Mouse (Mus musculus) gastrocnemius, adult 2 months (tissue): ENCODE measurements at regions not wholly inside any gene's neighbourhood (a gene's known extent, or its start where the extent isn't known, plus 50 kb on each side); places are given as distances from the start of the nearest gene placed in this dataset.
A peak's percentile ranks its signal among the peaks of the same experiment; 100 is the strongest.

Source experiments
- DNase-seq: peaks from one replicate; pipeline ENCODE4 v3.0.0; 2022
- H3K27ac ChIP-seq: fragments of 200-600 bp; 2 replicates; pipeline ENCODE4 v1.8.1; 2022; ENCODE audit warnings: mild to moderate bottlenecking
- H3K4me3 ChIP-seq: fragments of 200-600 bp; 2 replicates; pipeline ENCODE4 v1.8.1; 2022; ENCODE audit warnings: mild to moderate bottlenecking, moderate library complexity
- CTCF ChIP-seq: fragments of 200-600 bp; IDR thresholded peaks from 2 replicates; pipeline ENCODE4 v1.8.1; 2022; ENCODE audit warnings: antibody characterized with exemption, mild to moderate bottlenecking, moderate library complexity
- intact Hi-C: fragments of 180-260 bp; cut with DNase I; formaldehyde crosslinking; loops from one replicate; pipeline ENCODE4 v1.15.1; 2025

- peak; percentile 39 for DNase-seq
- intact Hi-C loops = no loop called here
- peak overlapping the region; percentile 56 for H3K27ac ChIP-seq
- no peak for TF ChIP-seq CTCF
- no peak overlapping the region for H3K4me3 ChIP-seq
Measured at GRCm38 (mm10) chr13:101980171-101980835, 212.3 kb upstream of the Pik3r1 start.

DNA sequence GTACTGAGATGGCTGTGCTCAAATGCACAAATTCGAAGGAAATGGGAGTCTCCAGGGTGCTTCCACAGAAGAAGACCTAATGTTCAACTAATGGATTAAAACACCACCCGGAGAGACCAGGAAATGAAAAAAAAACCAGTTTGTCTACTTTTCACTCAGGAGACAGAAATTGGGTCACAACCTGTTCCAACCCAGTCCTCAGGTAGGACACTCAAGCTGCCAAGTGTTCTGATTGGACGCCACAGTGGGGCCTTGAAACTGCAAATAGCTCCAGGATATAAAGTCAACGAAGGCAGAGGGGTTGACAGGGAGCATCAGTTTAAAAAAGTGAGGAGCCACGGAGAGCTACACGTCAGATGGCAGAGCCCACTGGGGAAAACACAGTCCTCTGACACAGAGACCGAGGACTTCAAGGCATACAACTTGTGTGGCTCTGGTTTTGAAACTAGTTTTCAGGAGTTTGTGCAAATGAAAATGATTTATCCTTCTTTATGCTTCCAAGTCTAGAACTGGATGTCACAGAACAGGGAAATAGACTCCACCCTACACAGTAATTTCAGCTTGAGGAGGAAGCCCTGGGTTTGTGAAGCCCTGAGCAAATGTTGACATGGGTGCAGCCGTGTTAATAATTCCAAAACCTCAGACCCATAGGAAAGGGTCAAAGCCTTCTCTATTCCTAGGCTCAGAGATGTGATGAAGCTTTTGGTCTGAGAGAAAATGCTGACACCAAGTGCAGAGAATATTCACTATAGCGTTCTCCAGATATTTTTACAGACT, 220.8 kb upstream of the Pik3r1 start:
- H3K4me3 ChIP-seq = no peak overlapping the region
- H3K27ac ChIP-seq = no peak overlapping the region
- intact Hi-C loops = no loop called here
- no peak for DNase-seq
- TF ChIP-seq CTCF = no peak

GRCm38 (mm10) chr13:101991729-101992128, 223.7 kb upstream of the Pik3r1 start:
- intact Hi-C loops = loop anchor here (10.0 kb wide), 4 partner anchors 257 to 653 kb away; no protein-coding TSS in a partner anchor
- Histone ChIP-seq H3K4me3 (no peak overlapping the region), H3K27ac (no peak overlapping the region)
- DNase-seq = peak; percentile 30
- TF ChIP-seq CTCF = no peak

DNA sequence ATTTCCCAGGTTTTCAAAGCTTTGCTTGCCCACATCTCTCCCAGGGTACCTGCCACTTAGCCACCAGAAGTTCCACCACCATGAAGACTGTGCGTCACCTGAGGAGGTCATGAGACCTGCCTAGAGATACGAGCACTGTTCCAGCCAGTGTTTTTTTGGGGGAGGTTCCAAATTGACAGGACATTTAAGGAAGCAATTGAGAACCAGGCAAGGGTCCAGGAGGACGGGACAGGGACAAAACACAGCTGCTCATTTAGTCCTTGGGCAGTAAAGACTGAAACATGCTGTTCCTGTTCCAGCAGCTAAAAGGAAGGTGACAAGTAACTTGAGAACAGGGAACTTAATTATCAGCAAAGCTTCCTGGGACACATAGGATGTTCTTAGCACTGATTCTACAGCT, 226.8 kb upstream of the Pik3r1 start:
- peak; percentile 59 for DNase-seq
- intact Hi-C loops = loop anchor here (5.0 to 10.0 kb wide), 5 partner anchors 260 to 650 kb away; no protein-coding TSS in a partner anchor
- H3K4me3 ChIP-seq = no peak overlapping the region
- H3K27ac ChIP-seq = peak overlapping the region; percentile 25
- no peak for TF ChIP-seq CTCF

DNA sequence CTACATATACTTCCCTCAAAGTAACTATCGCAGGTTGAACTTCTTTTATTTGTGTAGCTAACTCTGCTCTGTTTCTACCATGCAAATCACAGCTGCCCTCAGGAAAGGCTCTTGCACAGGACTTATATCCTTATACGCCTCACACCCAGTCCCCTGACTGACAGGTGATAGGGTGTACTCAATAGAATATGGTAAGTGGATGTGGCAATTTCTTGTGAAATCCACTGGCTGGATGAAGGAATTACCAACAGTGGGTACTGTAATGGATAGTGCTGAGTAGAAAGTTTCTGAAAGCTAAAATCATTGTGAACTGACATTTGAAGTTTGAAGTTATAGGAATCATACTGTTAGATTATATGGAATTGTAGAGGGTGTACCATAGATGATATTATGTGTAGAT, 227.5 kb upstream of the Pik3r1 start:
- no peak overlapping the region for H3K27ac ChIP-seq
- intact Hi-C loops = loop anchor here (5.0 to 10.0 kb wide), 5 partner anchors 261 to 649 kb away; no protein-coding TSS in a partner anchor

GRCm38 (mm10) chr13:101996144-101996543, 228.1 kb upstream of the Pik3r1 start:
- no peak overlapping the region for H3K27ac ChIP-seq
- no peak for TF ChIP-seq CTCF
- no peak overlapping the region for H3K4me3 ChIP-seq
- no peak for DNase-seq
- intact Hi-C loops = loop anchor here (5.0 to 10.0 kb wide), 5 partner anchors 261 to 649 kb away; no protein-coding TSS in a partner anchor

More for the DNA sequence above, 227.5 kb upstream of the Pik3r1 start:
- no peak for DNase-seq
- no peak for TF ChIP-seq CTCF
- no peak overlapping the region for H3K4me3 ChIP-seq

GRCm38 (mm10) chr13:101997415-101997814, 229.4 kb upstream of the Pik3r1 start:
- intact Hi-C loops = loop anchor here (5.0 to 10.0 kb wide), 5 partner anchors 263 to 647 kb away; no protein-coding TSS in a partner anchor

DNA sequence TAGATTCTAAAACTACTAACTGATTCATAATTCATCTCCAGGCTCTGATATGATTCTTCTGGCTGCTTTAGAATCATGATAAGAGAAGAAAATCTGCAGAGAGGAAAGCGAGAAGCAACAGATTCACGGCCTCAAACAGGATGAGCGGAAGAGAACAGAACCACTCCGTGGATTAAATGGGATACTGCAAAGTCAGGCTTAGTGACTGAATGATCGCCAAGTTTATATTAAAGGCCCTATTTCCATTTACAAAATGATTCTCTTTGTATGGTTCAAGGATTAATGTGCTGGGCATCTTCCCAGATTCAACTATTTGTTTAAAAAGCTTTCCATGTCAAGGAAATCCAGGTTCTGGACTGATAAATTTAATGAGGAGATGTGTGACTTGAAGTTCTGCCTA, 238.5 kb upstream of the Pik3r1 start:
- Histone ChIP-seq H3K4me3 (no peak overlapping the region), H3K27ac (no peak overlapping the region)
- no peak for DNase-seq
- no peak for TF ChIP-seq CTCF
- intact Hi-C loops = no loop called here

More at GRCm38 (mm10) chr13:101997415-101997814, 229.4 kb upstream of the Pik3r1 start:
- Histone ChIP-seq H3K4me3 (no peak overlapping the region), H3K27ac (no peak overlapping the region)
- TF ChIP-seq CTCF = no peak
- DNase-seq = no peak

DNA sequence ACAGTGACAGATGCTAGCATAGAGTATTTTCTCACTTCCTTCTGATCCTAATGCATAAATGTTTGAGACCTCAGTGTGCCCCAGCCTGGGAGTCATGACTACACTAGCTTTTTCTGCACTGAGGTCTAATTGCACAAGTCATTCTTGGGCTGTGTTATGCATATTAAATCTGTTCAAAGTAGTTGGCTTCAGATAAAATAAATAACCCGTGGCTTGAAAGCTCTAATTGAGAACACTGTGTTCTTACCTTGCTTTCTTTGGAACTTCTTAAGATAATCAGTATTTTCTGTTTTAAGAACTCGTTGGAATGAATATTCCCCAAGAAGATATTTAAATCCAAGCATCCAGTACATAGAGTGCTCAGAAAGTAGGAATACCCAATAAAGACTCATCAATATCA, 243.9 kb upstream of the Pik3r1 start:
- H3K27ac ChIP-seq = no peak overlapping the region; the same call in 1 of the 2 replicates
- DNase-seq = no peak
- intact Hi-C loops = no loop called here
- TF ChIP-seq CTCF = no peak
- no peak overlapping the region for H3K4me3 ChIP-seq

GRCm38 (mm10) chr13:102014514-102014913, 246.5 kb upstream of the Pik3r1 start:
- Histone ChIP-seq H3K27ac (peak overlapping the region; percentile 48), H3K4me3 (no peak overlapping the region)
- intact Hi-C loops = no loop called here
- DNase-seq = no peak
- TF ChIP-seq CTCF = no peak

GRCm38 (mm10) chr13:102014958-102015357, 246.9 kb upstream of the Pik3r1 start:
- H3K27ac ChIP-seq = peak overlapping the region; percentile 48
- peak; percentile 51 for DNase-seq
- TF ChIP-seq CTCF = no peak
- H3K4me3 ChIP-seq = no peak overlapping the region
- intact Hi-C loops = no loop called here

GRCm38 (mm10) chr13:102016518-102016917, 248.5 kb upstream of the Pik3r1 start:
- intact Hi-C loops = no loop called here
- no peak for TF ChIP-seq CTCF
- DNase-seq = no peak
- no peak overlapping the region for H3K27ac ChIP-seq
- H3K4me3 ChIP-seq = no peak overlapping the region

GRCm38 (mm10) chr13:102022273-102022672, 254.3 kb upstream of the Pik3r1 start:
- intact Hi-C loops = no loop called here

More at GRCm38 (mm10) chr13:102022273-102022672, 254.3 kb upstream of the Pik3r1 start:
- DNase-seq = no peak
- Histone ChIP-seq H3K4me3 (no peak overlapping the region), H3K27ac (no peak overlapping the region)
- no peak for TF ChIP-seq CTCF
